Mouse (Mus musculus): ENCODE data around the gene Stx18.

GRCm38 (mm10) chr5:37992346-37992745, 46.2 kb upstream of the Stx18 start:
- TF ChIP-seq CTCF (IDR thresholded peaks at IDR 0.05; ENCODE audit: extremely low read depth, insufficient read depth, low read length) (no peak), POLR2A (IDR thresholded peaks at IDR 0.05; ENCODE audit: extremely low read depth, insufficient read depth, low read length) (no peak)

All from cortical plate, adult 2 months (tissue).